Mouse (Mus musculus) stomach, embryonic 14.5 days (tissue): ENCODE results near the gene Nhlh2. TPM values are rescaled to one million over a fixed set of nuclear protein-coding genes. Genes with fewer than 3 reads are reported as not detected.

ENCODE experiments used
- ATAC-seq: fragments of 200-750 bp; cut with Nextera tagmentation; 2 replicates; pipeline ENCODE4 v1.8.0; 2017; ENCODE audit warnings: low read depth, moderate TSS enrichment; ENCODE audit not compliant: insufficient number of reproducible peaks, insufficient read depth, low FRiP score
- H3K27ac ChIP-seq: fragments of 300-500 bp; sonication (generic); 2 replicates; pipeline ENCODE4 v1.5.1; 2014; ENCODE audit warnings: mild to moderate bottlenecking, low read length, moderate library complexity, mixed read lengths
- H3K27me3 ChIP-seq: fragments of 300-500 bp; sonication (generic); 2 replicates; pipeline ENCODE4 v1.6.1; 2014; ENCODE audit warnings: low read length, control low read depth, mixed read lengths; ENCODE audit not compliant: control insufficient read depth, insufficient read depth
- H3K36me3 ChIP-seq: fragments of 300-500 bp; sonication (generic); 2 replicates; pipeline ENCODE4 v1.6.1; 2014; ENCODE audit warnings: mild to moderate bottlenecking, control low read depth, low read length, moderate library complexity, mixed read lengths; ENCODE audit not compliant: control insufficient read depth, insufficient read depth
- H3K4me1 ChIP-seq: fragments of 300-500 bp; sonication (generic); 2 replicates; pipeline ENCODE4 v1.6.1; 2014; ENCODE audit warnings: low read length, control low read depth, mixed read lengths; ENCODE audit not compliant: control insufficient read depth, insufficient read depth
- H3K4me2 ChIP-seq: fragments of 300-500 bp; sonication (generic); replicated peaks from 2 replicates; pipeline ENCODE4 v1.6.1; 2014; ENCODE audit warnings: low read depth, low read length, control low read depth
- H3K4me3 ChIP-seq: fragments of 300-500 bp; sonication (generic); 2 replicates; pipeline ENCODE4 v1.5.1; 2014; ENCODE audit warnings: low read depth, low read length, control low read depth
- H3K9ac ChIP-seq: fragments of 300-500 bp; sonication (generic); replicated peaks from 2 replicates; pipeline ENCODE4 v1.6.1; 2014; ENCODE audit warnings: low read depth, mild to moderate bottlenecking, control low read depth, low read length, moderate library complexity, mixed read lengths
- H3K9me3 ChIP-seq: fragments of 300-500 bp; sonication (generic); 2 replicates; pipeline ENCODE4 v1.6.1; 2016; ENCODE audit warnings: low read depth, low read length, control low read depth; ENCODE audit not compliant: control insufficient read depth
- WGBS: fragments of 180-500 bp; shearing (Covaris S2); extraction: QIAGEN DNeasy Blood & Tissue Kit; methylation state at CpG from one replicate; pipeline ENCODE4 v1.1.7; 2014; 5-methylcytosine and 5-hydroxymethylcytosine counted together
- polyA plus RNA-seq: library from polyadenylated mRNA; unstranded; fragments of >200 nt; fragmentation: Nextera tagmentation; extraction: Ambion mirVana; gene quantifications from 2 replicates; pipeline ENCODE4 v1.2.1, GENCODE M21; 2014

The Nhlh2 gene
- polyA plus RNA-seq, 1 experiment from 2014 or later: not detected

GRCm38 (mm10) chr3:102020604-102021003 lies 10.7 kb downstream of the Nhlh2 start:
- H3K4me1 ChIP-seq: no peaks in the 10 kb centered on the region
- H3K9ac ChIP-seq: no peak overlapping the region
- ATAC-seq: no peak
- no peak overlapping the region for H3K4me2 ChIP-seq
- H3K27ac ChIP-seq: no peak overlapping the region
- H3K36me3 ChIP-seq: no peaks in the 10 kb centered on the region
- H3K27me3 ChIP-seq: peaks cover 6% of the 10 kb centered on the region
- no peaks in the 10 kb centered on the region for H3K9me3 ChIP-seq
- H3K4me3 ChIP-seq: no peak overlapping the region
- 67% methylated on average over 1 of the region's 1 CpGs for WGBS

- Histone ChIP-seq H3K4me3 (no peak overlapping the region), H3K9me3 (no peaks in the 10 kb centered on the region), H3K4me2 (no peak overlapping the region), H3K27me3 (no peaks in the 10 kb centered on the region), H3K9ac (no peak overlapping the region), H3K36me3 (no peaks in the 10 kb centered on the region), H3K4me1 (no peaks in the 10 kb centered on the region), H3K27ac (no peak overlapping the region)
- no peak for ATAC-seq
- 13% methylated on average over 2 of the region's 2 CpGs for WGBS
Observed at GRCm38 (mm10) chr3:102022721-102023120, 12.8 kb downstream of the Nhlh2 start.

- H3K4me3 ChIP-seq: peak overlapping the region; percentile 28
- H3K27me3 ChIP-seq: no peaks in the 10 kb centered on the region
- H3K9ac ChIP-seq: no peak overlapping the region
- H3K9me3 ChIP-seq: no peaks in the 10 kb centered on the region
- no peak overlapping the region for H3K27ac ChIP-seq
- ATAC-seq: no peak
- no peaks in the 10 kb centered on the region for H3K4me1 ChIP-seq
- H3K36me3 ChIP-seq: no peaks in the 10 kb centered on the region
- under 1% methylated on average over 31 of the region's 31 CpGs for WGBS
- peak overlapping the region; percentile 54 for H3K4me2 ChIP-seq
Observed at GRCm38 (mm10) chr3:102023337-102023736, 13.5 kb downstream of the Nhlh2 start.

- WGBS: 9% methylated on average over 5 of the region's 5 CpGs
- H3K27ac ChIP-seq: no peak overlapping the region
- ATAC-seq: no peak
Observed at GRCm38 (mm10) chr3:102023829-102024228, 14.0 kb downstream of the Nhlh2 start.

GRCm38 (mm10) chr3:102024981-102025451 lies 15.1 kb downstream of the Nhlh2 start:
- Histone ChIP-seq H3K4me2 (no peak overlapping the region), H3K27me3 (no peaks in the 10 kb centered on the region), H3K36me3 (no peaks in the 10 kb centered on the region), H3K27ac (no peak overlapping the region), H3K4me3 (no peak overlapping the region), H3K9me3 (no peaks in the 10 kb centered on the region), H3K4me1 (no peaks in the 10 kb centered on the region), H3K9ac (no peak overlapping the region)
- ATAC-seq: no peak
- WGBS: 57% methylated on average over 9 of the region's 9 CpGs

More at GRCm38 (mm10) chr3:102023829-102024228, 14.0 kb downstream of the Nhlh2 start:
- no peaks in the 10 kb centered on the region for H3K4me1 ChIP-seq
- H3K27me3 ChIP-seq: no peaks in the 10 kb centered on the region
- no peaks in the 10 kb centered on the region for H3K36me3 ChIP-seq
- H3K4me2 ChIP-seq: peak overlapping the region; percentile 54
- H3K9me3 ChIP-seq: no peaks in the 10 kb centered on the region
- no peak overlapping the region for H3K4me3 ChIP-seq
- no peak overlapping the region for H3K9ac ChIP-seq

- Histone ChIP-seq H3K4me3 (no peak overlapping the region), H3K36me3 (no peaks in the 10 kb centered on the region), H3K27ac (no peak overlapping the region), H3K9me3 (no peaks in the 10 kb centered on the region), H3K9ac (no peak overlapping the region), H3K4me1 (no peaks in the 10 kb centered on the region), H3K4me2 (no peak overlapping the region), H3K27me3 (no peaks in the 10 kb centered on the region)
- ATAC-seq: no peak
- 75% methylated on average over 5 of the region's 5 CpGs for WGBS
Observed at GRCm38 (mm10) chr3:102025659-102026058, 15.8 kb downstream of the Nhlh2 start.

- Histone ChIP-seq H3K9ac (no peak overlapping the region), H3K4me3 (no peak overlapping the region), H3K9me3 (no peaks in the 10 kb centered on the region), H3K27me3 (no peaks in the 10 kb centered on the region), H3K4me2 (no peak overlapping the region), H3K27ac (no peak overlapping the region), H3K36me3 (no peaks in the 10 kb centered on the region), H3K4me1 (no peaks in the 10 kb centered on the region)
- no peak; the same call in 1 of the 2 replicates for ATAC-seq
- WGBS: 57% methylated on average over 6 of the region's 6 CpGs
Observed at GRCm38 (mm10) chr3:102027880-102028279, 18.0 kb downstream of the Nhlh2 start.

GRCm38 (mm10) chr3:102037806-102038205 lies 27.9 kb downstream of the Nhlh2 start:
- Histone ChIP-seq H3K4me1 (no peaks in the 10 kb centered on the region), H3K9me3 (no peaks in the 10 kb centered on the region), H3K27me3 (no peaks in the 10 kb centered on the region), H3K27ac (no peak overlapping the region), H3K9ac (no peak overlapping the region), H3K4me2 (no peak overlapping the region), H3K36me3 (no peaks in the 10 kb centered on the region), H3K4me3 (no peak overlapping the region)
- no peak for ATAC-seq
- WGBS: 89% methylated on average over 5 of the region's 5 CpGs

GRCm38 (mm10) chr3:102038608-102039007 lies 28.7 kb downstream of the Nhlh2 start:
- Histone ChIP-seq H3K4me3 (no peak overlapping the region), H3K36me3 (no peaks in the 10 kb centered on the region), H3K27me3 (no peaks in the 10 kb centered on the region), H3K4me2 (no peak overlapping the region), H3K27ac (no peak overlapping the region), H3K4me1 (no peaks in the 10 kb centered on the region), H3K9me3 (no peaks in the 10 kb centered on the region), H3K9ac (no peak overlapping the region)
- WGBS: 71% methylated on average over 6 of the region's 6 CpGs
- ATAC-seq: no peak
